Mouse (Mus musculus): ENCODE results near the gene Rab3gap2.

Rab3gap2 gene

GRCm38 (mm10) chr1:185203909-185204661, at the start of gene Rab3gap2:
TSS of gene Rab3gap2 (plus strand) at chr1:185204117.
- DNase-seq (ENCODE audit: low spot score in 2 of 2): peak; percentile 100

- DNase-seq (ENCODE audit: low spot score in 2 of 2): no peak
Observed at GRCm38 (mm10) chr1:185173641-185174040, 30.3 kb upstream of the Rab3gap2 start.

- no peak for DNase-seq (ENCODE audit: low spot score in 2 of 2)
Observed at GRCm38 (mm10) chr1:185177860-185178259, 26.1 kb upstream of the Rab3gap2 start.

DNA sequence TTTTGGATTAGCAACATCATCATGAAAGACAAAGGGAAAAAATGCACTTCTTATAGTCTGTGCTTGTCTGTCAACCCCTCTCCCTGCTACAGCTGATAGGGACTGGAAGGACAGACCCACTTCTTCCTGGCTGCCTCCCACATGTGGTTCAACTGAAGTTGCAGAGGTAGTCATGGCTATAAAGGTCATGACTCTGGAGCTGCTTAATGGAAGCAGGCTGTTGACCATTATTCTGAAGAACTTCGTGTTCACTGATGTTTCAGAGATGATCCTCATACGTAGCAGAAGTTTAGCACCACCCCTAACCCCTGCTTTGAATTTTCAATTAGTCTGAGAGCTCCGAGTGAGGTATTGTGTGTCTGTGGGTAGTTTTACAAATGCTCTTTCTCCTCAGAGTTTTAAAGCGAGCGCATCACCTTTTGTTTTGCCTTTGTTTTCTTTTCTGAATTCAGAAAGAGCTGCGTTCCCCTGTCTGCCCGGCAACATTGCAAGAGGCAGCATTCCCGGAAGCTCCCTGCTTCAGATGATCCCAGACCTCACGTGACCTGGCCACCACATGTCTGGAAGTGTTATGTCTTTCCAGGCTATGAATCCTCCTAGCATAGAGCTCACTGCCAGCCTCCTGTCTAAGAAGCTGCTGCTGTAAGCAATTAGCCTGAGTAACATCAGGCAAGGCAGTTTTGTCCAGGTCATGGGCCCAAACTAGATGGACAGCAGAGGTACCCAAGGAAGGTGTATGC, 20.2 kb upstream of the Rab3gap2 start:
- DNase-seq (ENCODE audit: low spot score in 2 of 2): no peak

- no peak for DNase-seq (ENCODE audit: low spot score in 2 of 2)
Observed at GRCm38 (mm10) chr1:185185556-185185955, 18.4 kb upstream of the Rab3gap2 start.

DNA sequence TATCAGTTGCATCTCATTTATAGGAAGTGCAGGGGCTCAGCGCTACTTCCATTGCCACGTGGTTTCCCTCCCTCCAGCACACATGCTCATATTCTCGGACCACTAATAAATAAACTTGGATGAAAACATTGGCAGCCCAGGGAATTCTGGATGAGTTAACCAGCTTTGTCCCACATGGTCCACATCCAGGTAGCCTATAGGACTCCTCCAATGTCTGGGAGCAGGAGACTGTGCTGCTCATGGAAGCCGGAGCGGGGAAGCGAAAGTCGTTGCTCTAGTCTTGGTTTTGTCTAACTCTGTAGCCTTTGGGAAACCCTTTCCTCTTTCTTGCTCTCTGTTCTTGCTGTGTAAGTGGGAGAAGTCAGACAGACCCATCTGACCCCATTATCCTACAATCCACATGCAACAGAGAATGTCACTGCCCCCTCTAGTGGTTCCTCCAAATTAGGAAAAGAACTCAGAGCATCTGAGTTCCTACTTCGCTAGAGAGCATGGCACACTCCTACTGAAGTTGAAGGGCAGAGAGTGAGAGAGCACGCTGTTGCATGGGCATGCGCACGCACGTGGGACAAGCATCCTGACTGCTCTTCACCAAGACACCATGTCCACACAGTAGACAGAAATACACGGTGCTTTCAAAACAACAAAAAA, 16.7 kb upstream of the Rab3gap2 start:
- DNase-seq (ENCODE audit: low spot score in 2 of 2): no peak

- DNase-seq (ENCODE audit: low spot score in 2 of 2): no peak
Observed at GRCm38 (mm10) chr1:185189901-185190300, 14.0 kb upstream of the Rab3gap2 start.

GRCm38 (mm10) chr1:185192087-185192486, 11.8 kb upstream of the Rab3gap2 start:
- DNase-seq (ENCODE audit: low spot score in 2 of 2): no peak

DNA sequence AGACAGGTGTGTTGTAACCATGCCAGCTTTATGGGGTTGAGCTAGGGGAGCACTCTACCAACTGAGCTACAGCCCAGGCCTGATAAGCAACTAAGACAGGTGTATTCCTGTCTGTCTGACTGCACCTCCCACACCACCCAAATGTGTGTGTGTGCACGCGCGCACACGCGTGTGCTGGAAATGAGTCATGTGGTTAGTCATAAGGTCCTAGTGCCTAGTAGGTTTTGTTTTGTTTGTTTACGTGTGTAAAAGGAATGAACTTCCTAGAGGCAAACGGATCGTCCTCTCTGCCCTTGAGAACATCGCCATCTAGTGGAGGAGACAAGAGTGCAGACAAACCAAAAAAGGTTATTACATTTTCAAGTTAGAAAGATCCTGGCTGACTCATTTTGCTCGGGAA, 10.4 kb upstream of the Rab3gap2 start:
- DNase-seq (ENCODE audit: low spot score in 2 of 2): no peak

DNA sequence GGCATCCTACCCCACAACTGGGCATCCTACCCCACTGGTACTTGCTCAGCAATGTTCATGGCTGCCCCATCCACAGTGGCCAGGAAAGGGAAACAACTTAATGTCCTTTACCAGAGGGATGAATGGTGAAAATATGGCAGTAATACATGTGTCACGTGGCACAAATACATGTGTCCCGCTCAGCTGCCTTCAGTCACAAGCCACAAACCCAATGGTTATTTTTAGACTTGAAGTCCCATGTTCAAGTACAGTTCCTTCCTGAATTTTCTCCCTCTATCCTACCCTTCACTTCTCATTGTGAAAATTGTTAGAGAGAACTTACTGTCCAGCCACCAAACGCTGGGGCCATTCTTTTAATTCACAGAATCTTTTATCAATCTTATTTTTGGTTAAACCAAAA, 7.6 kb upstream of the Rab3gap2 start:
- no peak for DNase-seq (ENCODE audit: low spot score in 2 of 2)

DNA sequence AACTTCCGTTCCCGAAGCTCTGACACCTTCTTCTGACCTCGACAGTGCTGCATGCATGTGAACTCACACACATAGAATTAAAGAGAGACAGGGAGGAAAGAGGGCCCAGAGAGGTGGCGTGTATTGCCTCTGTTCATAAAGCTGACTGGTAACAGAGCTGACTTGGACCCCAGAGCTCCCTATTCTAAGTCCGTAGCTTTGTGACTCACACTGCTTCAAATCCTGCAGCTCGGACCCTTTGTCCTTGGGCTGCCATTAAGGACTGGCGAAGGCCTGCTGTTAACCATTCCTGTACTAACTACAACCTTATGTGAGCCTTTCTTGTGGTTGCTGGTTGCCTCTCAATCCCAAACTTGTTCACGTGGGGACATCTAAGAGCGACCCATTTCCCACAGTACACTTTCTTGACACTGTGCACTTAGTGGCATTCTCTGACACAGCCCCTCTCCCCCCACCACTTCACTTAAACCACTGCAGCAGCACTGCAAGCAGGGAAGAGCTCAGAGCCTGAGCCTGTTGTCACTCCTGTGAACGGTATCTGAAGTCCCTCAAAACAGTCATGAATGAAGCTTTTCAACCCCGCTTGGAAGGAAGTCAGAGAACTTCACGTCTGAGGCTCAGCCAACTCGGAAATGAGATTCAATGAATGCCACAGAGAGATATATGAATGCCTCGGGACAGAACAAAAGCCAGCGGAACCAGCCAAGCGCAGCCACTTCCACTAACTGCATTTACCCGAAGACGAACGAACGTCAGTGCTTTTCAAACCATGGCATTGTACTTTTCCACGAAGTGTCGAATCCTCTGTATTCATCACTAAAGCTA, 3.1 kb upstream of the Rab3gap2 start:
- DNase-seq (ENCODE audit: low spot score in 2 of 2): no peak

GRCm38 (mm10) chr1:185201994-185202393, 1.9 kb upstream of the Rab3gap2 start:
- no peak for DNase-seq (ENCODE audit: low spot score in 2 of 2)

- DNase-seq (ENCODE audit: low spot score in 2 of 2): no peak
Observed at GRCm38 (mm10) chr1:185203196-185203908, 565 bp upstream of the Rab3gap2 start.

GRCm38 (mm10) chr1:185205090-185205489, 1.2 kb downstream of the Rab3gap2 start:
- DNase-seq (ENCODE audit: low spot score in 2 of 2): peak in 1 of 2 experiments; percentile 61

DNA sequence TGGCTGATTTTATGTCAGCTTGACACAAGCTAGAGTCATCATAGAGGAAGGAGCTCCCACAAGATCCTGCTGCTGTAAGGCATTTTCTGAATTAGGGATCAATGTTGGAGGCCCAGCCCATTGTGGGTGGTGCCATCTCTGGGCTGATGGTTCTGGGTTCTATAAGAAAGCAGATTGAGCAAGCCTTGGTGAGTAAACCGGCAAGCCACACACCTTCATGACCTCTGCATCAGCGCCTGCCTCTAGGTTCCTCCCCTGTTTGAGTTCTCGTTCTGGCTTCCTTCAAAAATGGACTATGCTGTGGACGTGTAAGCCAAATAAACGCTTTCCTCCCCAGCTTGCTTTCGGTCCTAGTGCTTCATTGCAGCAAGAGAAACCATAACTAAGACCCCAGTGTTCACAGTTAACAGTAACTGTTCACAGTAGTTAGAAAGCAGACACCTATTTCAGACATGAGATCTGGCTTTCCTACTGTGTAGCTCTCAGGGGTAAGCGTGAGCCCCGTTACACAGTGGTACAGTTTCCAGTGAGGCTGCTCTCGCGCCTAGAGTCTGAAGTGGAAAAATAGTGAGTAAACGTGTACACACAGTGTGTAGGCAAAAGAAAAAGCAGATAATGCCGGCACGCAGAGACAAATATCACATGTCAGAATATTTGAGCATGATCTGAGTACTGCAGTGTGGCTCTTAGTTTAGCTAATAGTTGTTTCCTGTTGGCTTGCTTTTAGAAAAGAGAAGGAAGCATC, 4.1 kb downstream of the Rab3gap2 start:
- peak in 1 of 2 experiments; percentile 59 for DNase-seq (ENCODE audit: low spot score in 2 of 2)

GRCm38 (mm10) chr1:185208766-185209165, 4.8 kb downstream of the Rab3gap2 start:
- DNase-seq (ENCODE audit: low spot score in 2 of 2): peak in 1 of 2 experiments; percentile 46

DNA sequence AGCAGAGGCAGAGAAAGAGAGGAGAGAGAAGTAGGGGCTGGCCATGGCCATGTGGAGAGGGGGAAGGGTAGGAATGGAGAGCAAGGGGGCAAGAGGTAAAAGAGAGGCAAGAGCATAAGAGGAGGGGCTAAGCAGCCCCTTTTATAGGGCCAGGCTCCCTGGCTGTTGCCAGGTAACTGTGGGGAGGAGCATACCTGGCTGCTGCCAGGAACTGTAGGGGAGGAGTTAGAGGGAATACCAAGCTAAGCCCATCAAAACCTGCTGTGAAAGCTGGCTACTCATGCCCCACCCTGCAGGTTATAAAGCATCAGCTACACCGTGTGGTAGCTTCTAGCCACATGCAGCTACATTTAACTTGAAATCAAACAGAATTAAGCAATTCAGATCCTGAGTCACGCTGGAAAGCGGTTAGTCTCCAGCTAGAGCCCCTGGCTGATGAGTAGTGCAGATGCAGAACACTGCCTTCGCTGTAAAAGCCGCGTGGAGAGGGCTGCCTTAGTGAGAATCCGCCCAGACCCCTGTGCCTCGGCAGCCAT, 5.8 kb downstream of the Rab3gap2 start:
- DNase-seq (ENCODE audit: low spot score in 2 of 2): peak in 1 of 2 experiments; percentile 55

GRCm38 (mm10) chr1:185216360-185216759, 12.4 kb downstream of the Rab3gap2 start:
- no peak for DNase-seq (ENCODE audit: low spot score in 2 of 2)

GRCm38 (mm10) chr1:185216762-185217161, 12.8 kb downstream of the Rab3gap2 start:
- DNase-seq (ENCODE audit: low spot score in 2 of 2): no peak

DNA sequence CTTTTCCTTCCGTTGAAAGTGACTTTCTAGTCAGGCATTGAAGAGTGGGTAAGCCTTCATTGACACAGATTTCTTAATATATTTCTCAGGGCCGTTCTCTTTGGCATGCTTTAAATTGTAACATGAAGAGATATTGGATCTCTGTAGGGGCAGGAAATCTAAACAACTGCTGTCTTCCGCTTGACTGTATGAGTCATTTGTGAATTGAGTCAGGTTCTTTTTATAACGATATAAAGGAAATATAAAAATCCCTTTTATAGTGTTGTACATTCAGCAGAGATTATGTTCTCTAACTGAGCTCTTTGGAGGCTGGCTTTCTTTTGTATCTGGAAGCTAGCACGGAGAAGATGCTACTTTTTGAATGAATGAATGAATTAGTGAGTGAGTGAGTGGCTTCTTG, 14.0 kb downstream of the Rab3gap2 start:
- DNase-seq (ENCODE audit: low spot score in 2 of 2): no peak

All from spleen, postnatal 4 days (tissue).